Mouse (Mus musculus): ENCODE measurements at regions not wholly inside any gene's neighbourhood (a gene's known extent, or its start where the extent isn't known, plus 50 kb on each side); places are given as distances from the start of the nearest gene placed in this dataset.

GRCm38 (mm10) chr3:120123155-120123554, 338.9 kb upstream of the Ptbp2 start:
- DNase-seq (ENCODE audit: low read depth, low spot score): no peak

GRCm38 (mm10) chr3:120083171-120083932, 299.1 kb upstream of the Ptbp2 start:
- DNase-seq (ENCODE audit: low read depth, low spot score): no peak

- no peak for DNase-seq (ENCODE audit: low read depth, low spot score)
Measured at GRCm38 (mm10) chr3:120073528-120073927, 289.3 kb upstream of the Ptbp2 start.

GRCm38 (mm10) chr3:120065714-120066113, 281.4 kb upstream of the Ptbp2 start:
- DNase-seq (ENCODE audit: low read depth, low spot score): no peak

- peak; percentile 10 for DNase-seq (ENCODE audit: low read depth, low spot score)
Measured at GRCm38 (mm10) chr3:120064854-120065480, 280.7 kb upstream of the Ptbp2 start.

- no peak for DNase-seq (ENCODE audit: low read depth, low spot score)
Measured at GRCm38 (mm10) chr3:120062264-120062663, 278.0 kb upstream of the Ptbp2 start.

- DNase-seq (ENCODE audit: low read depth, low spot score): no peak
Measured at GRCm38 (mm10) chr3:120059959-120060358, 275.7 kb upstream of the Ptbp2 start.

- no peak for DNase-seq (ENCODE audit: low read depth, low spot score)
Measured at GRCm38 (mm10) chr3:120055216-120056154, 271.2 kb upstream of the Ptbp2 start.

- no peak for DNase-seq (ENCODE audit: low read depth, low spot score)
Measured at GRCm38 (mm10) chr3:120047238-120047637, 263.0 kb upstream of the Ptbp2 start.

- peak; percentile 45 for DNase-seq (ENCODE audit: low read depth, low spot score)
Measured at GRCm38 (mm10) chr3:120037526-120037925, 253.3 kb upstream of the Ptbp2 start.

GRCm38 (mm10) chr3:120019826-120020683, 235.8 kb upstream of the Ptbp2 start:
- no peak for DNase-seq (ENCODE audit: low read depth, low spot score)

GRCm38 (mm10) chr3:120015376-120015775, 231.1 kb upstream of the Ptbp2 start:
- peak; percentile 8 for DNase-seq (ENCODE audit: low read depth, low spot score)

GRCm38 (mm10) chr3:120011861-120012260, 227.6 kb upstream of the Ptbp2 start:
- no peak for DNase-seq (ENCODE audit: low read depth, low spot score)

GRCm38 (mm10) chr3:120008110-120008509, 223.8 kb upstream of the Ptbp2 start:
- no peak for DNase-seq (ENCODE audit: low read depth, low spot score)

GRCm38 (mm10) chr3:120004588-120004987, 220.3 kb upstream of the Ptbp2 start:
- no peak for DNase-seq (ENCODE audit: low read depth, low spot score)

- DNase-seq (ENCODE audit: low read depth, low spot score): peak; percentile 36
Measured at GRCm38 (mm10) chr3:120000281-120000680, 216.0 kb upstream of the Ptbp2 start.

GRCm38 (mm10) chr3:119996258-119996988, 212.2 kb upstream of the Ptbp2 start:
- DNase-seq (ENCODE audit: low read depth, low spot score): no peak

GRCm38 (mm10) chr3:119995781-119996180, 211.5 kb upstream of the Ptbp2 start:
- DNase-seq (ENCODE audit: low read depth, low spot score): no peak

- DNase-seq (ENCODE audit: low read depth, low spot score): no peak
Measured at GRCm38 (mm10) chr3:119987245-119987852, 203.1 kb upstream of the Ptbp2 start.

- no peak for DNase-seq (ENCODE audit: low read depth, low spot score)
Measured at GRCm38 (mm10) chr3:119977349-119977748, 193.1 kb upstream of the Ptbp2 start.
